Mouse (Mus musculus): ENCODE measurements around the gene Ptcra.

The Ptcra gene

GRCm38 (mm10) chr17:46725731-46726645, 37.5 kb downstream of the Ptcra start:
- no peak for DNase-seq (ENCODE audit: low spot score in 2 of 2)

GRCm38 (mm10) chr17:46725273-46725672, 38.2 kb downstream of the Ptcra start:
- no peak for DNase-seq (ENCODE audit: low spot score in 2 of 2)

- no peak for DNase-seq (ENCODE audit: low spot score in 2 of 2)
These were observed 38.9 kb downstream of the Ptcra start for GRCm38 (mm10) chr17:46724477-46725084.

GRCm38 (mm10) chr17:46721077-46721476, 42.4 kb downstream of the Ptcra start:
- DNase-seq (ENCODE audit: low spot score in 2 of 2), result no peak

- DNase-seq (ENCODE audit: low spot score in 2 of 2), result no peak
These were observed 48.6 kb downstream of the Ptcra start for GRCm38 (mm10) chr17:46714756-46715481.

- DNase-seq (ENCODE audit: low spot score in 2 of 2), result no peak
These were observed 49.7 kb downstream of the Ptcra start for GRCm38 (mm10) chr17:46713849-46714248.

GRCm38 (mm10) chr17:46712442-46712841, 51.1 kb downstream of the Ptcra start:
- DNase-seq (ENCODE audit: low spot score in 2 of 2), result no peak

- peak in 1 of 2 experiments; percentile 67 for DNase-seq (ENCODE audit: low spot score in 2 of 2)
These were observed 51.8 kb downstream of the Ptcra start for GRCm38 (mm10) chr17:46711612-46712271.

GRCm38 (mm10) chr17:46710959-46711597, 52.4 kb downstream of the Ptcra start, which contains the start of gene Pex6:
Pex6 (plus strand) TSS chr17:46711463.
- DNase-seq (ENCODE audit: low spot score in 2 of 2), result peak; percentile 87 to 92

GRCm38 (mm10) chr17:46706375-46707089, 57.0 kb downstream of the Ptcra start:
- peak in 1 of 2 experiments; percentile 31 for DNase-seq (ENCODE audit: low spot score in 2 of 2)

All from urinary bladder, postnatal 36 days (tissue).